Comparison of ENCODE assay signal across 9 mouse cellular contexts in genomic region chr7:16012576-16013263, GRCm38 (mm10). TPM values are rescaled to one million over a fixed set of nuclear protein-coding genes. Genes with fewer than 3 reads are reported as not detected.
DNase-seq lines count a peak whose midpoint lies in the region; ATAC-seq lines count a peak whose summit lies in the region.
"Had no signal": no experiment of that assay in that cellular context is flagged by ENCODE, and none has a peak within 500 bp of the region (broad histone marks: within the 10 kb centered on the region; RNA-seq: fewer than 3 reads in every experiment).

No protein-coding gene starts in this region.

- H3K27me3 ChIP-seq in forebrain, embryonic 10.5 days (ENCODE audit: poor library complexity, severe bottlenecking), result no peaks in the 10 kb centered on the region
- no peaks in the 10 kb centered on the region for H3K27me3 ChIP-seq in forebrain, embryonic 11.5 days (ENCODE audit: control insufficient read depth, insufficient read depth, low read length)
- H3K27me3 ChIP-seq: megakaryocyte, embryonic 14.5 days had no signal

- no peak for ATAC-seq in forebrain, embryonic 11.5 days (replicated peaks; ENCODE audit: low FRiP score)
- peak; percentile 52 for ATAC-seq in inflammation-experienced regulatory T-cells, adult 6 months

- no peak overlapping the region for H3K4me3 ChIP-seq in forebrain, embryonic 10.5 days
- H3K4me3 ChIP-seq in forebrain, embryonic 11.5 days (ENCODE audit: low read depth, low read length), result no peak overlapping the region
- H3K4me3 ChIP-seq: megakaryocyte, embryonic 14.5 days had no signal

- no peaks in the 10 kb centered on the region for H3K4me1 ChIP-seq in forebrain, embryonic 10.5 days
- H3K4me1 ChIP-seq in forebrain, embryonic 11.5 days (replicated peaks; ENCODE audit: control insufficient read depth, insufficient read depth, low read length), result no peaks in the 10 kb centered on the region

- H3K9ac ChIP-seq in forebrain, embryonic 11.5 days (ENCODE audit: low read length), result no peak overlapping the region

- H3K4me2 ChIP-seq in forebrain, embryonic 11.5 days (ENCODE audit: low read depth, low read length, severe bottlenecking), result no peak overlapping the region

- peaks cover 40% of the 10 kb centered on the region for H3K36me3 ChIP-seq in forebrain, embryonic 10.5 days (replicated peaks)
- H3K36me3 ChIP-seq in forebrain, embryonic 11.5 days (ENCODE audit: control insufficient read depth, insufficient read depth, low read length), result no peaks in the 10 kb centered on the region

- DNase-seq in forebrain, embryonic 10.5 days (ENCODE audit: extremely low spot score, low spot score), result peak; percentile 17
- DNase-seq in forebrain, embryonic 11.5 days (ENCODE audit: low spot score), result no peak
- DNase-seq in urinary bladder, postnatal 25 days (ENCODE audit: low spot score), result peak; percentile 23
- no peak for DNase-seq in urinary bladder, postnatal 36 days (ENCODE audit: low spot score in 2 of 2)
- peak; percentile 16 for DNase-seq in mesoderm, embryonic 11.5 days (ENCODE audit: low read depth, low spot score)
- no peak for DNase-seq in urinary bladder, adult 18-20 months (ENCODE audit: low spot score in 2 of 2)
- DNase-seq in layer of hippocampus, adult 9-11 months, result no peak

- H3K27ac ChIP-seq in forebrain, embryonic 10.5 days, result no peak overlapping the region
- no peak overlapping the region for H3K27ac ChIP-seq in forebrain, embryonic 11.5 days (ENCODE audit: low read depth, low read length)

- H3K9me3 ChIP-seq in forebrain, embryonic 10.5 days, result no peaks in the 10 kb centered on the region
- no peaks in the 10 kb centered on the region for H3K9me3 ChIP-seq in forebrain, embryonic 11.5 days (ENCODE audit: control insufficient read depth, low read length)
- H3K9me3 ChIP-seq: megakaryocyte, embryonic 14.5 days had no signal

- WGBS in forebrain, embryonic 10.5 days, result 80% methylated on average over 11 of the region's 11 CpGs
- WGBS in forebrain, embryonic 11.5 days, result 80% methylated on average over 11 of the region's 11 CpGs

RNA-seq across cellular contexts. Expression of gene Bicra, which starts 35.0 kb away (rescaled TPM):
- 7.0 and 7.7 TPM in 2 replicates for polyA plus RNA-seq in forebrain, embryonic 10.5 days (2016; fragmentation: Nextera tagmentation; extraction: Ambion mirVana)
- 10.9 and 11.6 TPM in 2 replicates for polyA plus RNA-seq in forebrain, embryonic 11.5 days (2014; fragmentation: Nextera tagmentation; extraction: Ambion mirVana)
- 1 to 10 TPM; 2.7 to 4.4 (median 4.2) TPM for polyA plus RNA-seq in inflammation-experienced regulatory T-cells, adult 6 months (2017; shearing (Covaris generic))

RNA-seq across cellular contexts. Expression of gene Ehd2, which starts 45.4 kb away (rescaled TPM):
- polyA plus RNA-seq in forebrain, embryonic 10.5 days (2016; fragmentation: Nextera tagmentation; extraction: Ambion mirVana), result 10.1 and 11.2 TPM in 2 replicates
- polyA plus RNA-seq in forebrain, embryonic 11.5 days (2014; fragmentation: Nextera tagmentation; extraction: Ambion mirVana), result 10.4 and 11.3 TPM in 2 replicates
- polyA plus RNA-seq in inflammation-experienced regulatory T-cells, adult 6 months (2017; shearing (Covaris generic)), result under 1 TPM in 2 of 3 experiments, not detected in 1; 0.19 to 0.34 TPM

RNA-seq across cellular contexts. Expression of gene Zfp541, which starts 48.9 kb away (rescaled TPM):
- 0.10 TPM in 1 of 2 replicates, not detected in the other for polyA plus RNA-seq in forebrain, embryonic 10.5 days (2016; fragmentation: Nextera tagmentation; extraction: Ambion mirVana)
- polyA plus RNA-seq in forebrain, embryonic 11.5 days (2014; fragmentation: Nextera tagmentation; extraction: Ambion mirVana), result not detected in 2 replicates
- under 1 TPM in 1 of 3 experiments, not detected in 2; 0.07 TPM for polyA plus RNA-seq in inflammation-experienced regulatory T-cells, adult 6 months (2017; shearing (Covaris generic))

Comparison
In these comparisons a context has a peak if more than half of its experiments do, and no peak if none do; other contexts are left out.
1. DNase-seq: peak in forebrain, embryonic 10.5 days (single experiment), urinary bladder, postnatal 25 days (single experiment) and mesoderm, embryonic 11.5 days (single experiment); none in forebrain, embryonic 11.5 days (single experiment), urinary bladder, postnatal 36 days (0 of 2), urinary bladder, adult 18-20 months (0 of 2) and layer of hippocampus, adult 9-11 months (single experiment).